Mouse (Mus musculus) neural tube, embryonic 14.5 days (tissue): ENCODE measurements around the gene Gcnt7. TPM values are rescaled to one million over a fixed set of nuclear protein-coding genes. Genes with fewer than 3 reads are reported as not detected.

Source experiments
- ATAC-seq: fragments of 200-750 bp; cut with Nextera tagmentation; 2 replicates; pipeline ENCODE4 v1.8.0; 2017; ENCODE audit warnings: low read depth, mild to moderate bottlenecking, moderate TSS enrichment, moderate library complexity
- H3K27ac ChIP-seq: fragments of 300-500 bp; sonication (generic); 2 replicates; pipeline ENCODE4 v1.5.1; 2014; ENCODE audit warnings: low read depth, mild to moderate bottlenecking, control low read depth, low read length, moderate library complexity, mixed read lengths
- H3K27me3 ChIP-seq: fragments of 300-500 bp; sonication (generic); 2 replicates; pipeline ENCODE4 v1.6.1; 2014; ENCODE audit warnings: low read length; ENCODE audit not compliant: control insufficient read depth, insufficient read depth
- H3K36me3 ChIP-seq: fragments of 300-500 bp; sonication (generic); 2 replicates; pipeline ENCODE4 v1.6.1; 2014; ENCODE audit warnings: low read length, mixed read lengths; ENCODE audit not compliant: control insufficient read depth, insufficient read depth
- H3K4me1 ChIP-seq: fragments of 300-500 bp; sonication (generic); 2 replicates; pipeline ENCODE4 v1.6.1; 2014; ENCODE audit warnings: low read length; ENCODE audit not compliant: control insufficient read depth, insufficient read depth
- H3K4me2 ChIP-seq: fragments of 300-500 bp; sonication (generic); 2 replicates; pipeline ENCODE4 v1.6.1; 2014; ENCODE audit warnings: mild to moderate bottlenecking, low read depth, low read length, control low read depth
- H3K4me3 ChIP-seq: fragments of 300-500 bp; sonication (generic); 2 replicates; pipeline ENCODE4 v1.5.1; 2014; ENCODE audit warnings: low read depth, low read length, control low read depth, mixed read lengths
- H3K9ac ChIP-seq: fragments of 300-500 bp; sonication (generic); replicated peaks from 2 replicates; pipeline ENCODE4 v1.6.1; 2014; ENCODE audit warnings: low read depth, mild to moderate bottlenecking, control low read depth, low read length, mixed read lengths
- H3K9me3 ChIP-seq: fragments of 300-500 bp; sonication (generic); 2 replicates; pipeline ENCODE4 v1.6.1; 2016; ENCODE audit warnings: low read length; ENCODE audit not compliant: control insufficient read depth
- WGBS: fragments of 180-500 bp; shearing (Covaris S2); extraction: QIAGEN DNeasy Blood & Tissue Kit; methylation state at CpG from one replicate; pipeline ENCODE4 v1.1.7; 2014; 5-methylcytosine and 5-hydroxymethylcytosine counted together
- polyA plus RNA-seq: library from polyadenylated mRNA; unstranded; fragments of >200 nt; fragmentation: Nextera tagmentation; extraction: Ambion mirVana; gene quantifications from 2 replicates; pipeline ENCODE4 v1.2.1, GENCODE M21; 2014

Gene Gcnt7
- polyA plus RNA-seq, 1 experiment from 2014 or later, result 0.80 TPM

DNA sequence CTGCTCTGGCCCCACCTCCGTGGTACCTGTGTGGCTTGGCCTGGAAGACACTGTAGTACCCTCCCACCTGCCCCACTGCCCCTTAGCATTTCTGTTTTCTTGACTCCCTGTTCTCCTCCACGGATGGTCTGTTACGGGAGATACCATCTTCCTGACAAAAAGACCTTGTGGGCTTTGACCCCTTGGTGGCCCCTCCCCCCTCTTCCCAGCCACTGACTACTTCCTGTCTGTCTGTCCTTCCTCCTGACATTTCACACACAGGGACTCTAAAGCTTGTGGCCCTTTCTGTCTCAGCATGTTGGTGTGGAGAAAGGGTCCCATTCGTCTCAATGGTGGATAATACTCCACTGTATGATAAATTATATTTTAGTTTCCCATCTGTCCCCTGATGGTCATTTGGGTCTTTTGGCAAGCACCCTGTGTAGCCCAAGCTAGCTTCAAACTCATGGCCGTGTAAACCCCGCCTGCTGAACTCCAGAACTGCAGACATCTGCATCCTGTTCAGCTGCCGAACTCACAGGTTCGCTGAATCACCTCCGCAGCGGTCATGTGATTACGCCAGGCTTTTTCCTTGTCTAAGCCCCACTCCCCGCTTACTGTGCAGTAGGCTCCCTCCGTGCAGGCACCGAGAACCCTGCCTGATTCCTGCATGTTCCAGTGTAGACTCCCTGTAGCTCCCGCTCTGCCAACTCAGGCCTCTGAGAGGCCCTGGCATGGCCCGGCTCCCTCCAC lies 23.4 kb upstream of the Gcnt7 start:
- Histone ChIP-seq H3K9me3 (no peaks in the 10 kb centered on the region), H3K9ac (no peak overlapping the region), H3K27ac (no peak overlapping the region), H3K27me3 (no peaks in the 10 kb centered on the region), H3K4me3 (no peak overlapping the region), H3K4me2 (no peak overlapping the region), H3K4me1 (no peaks in the 10 kb centered on the region), H3K36me3 (no peaks in the 10 kb centered on the region)
- no peak for ATAC-seq
- WGBS, result 84% methylated on average over 16 of the region's 16 CpGs

DNA sequence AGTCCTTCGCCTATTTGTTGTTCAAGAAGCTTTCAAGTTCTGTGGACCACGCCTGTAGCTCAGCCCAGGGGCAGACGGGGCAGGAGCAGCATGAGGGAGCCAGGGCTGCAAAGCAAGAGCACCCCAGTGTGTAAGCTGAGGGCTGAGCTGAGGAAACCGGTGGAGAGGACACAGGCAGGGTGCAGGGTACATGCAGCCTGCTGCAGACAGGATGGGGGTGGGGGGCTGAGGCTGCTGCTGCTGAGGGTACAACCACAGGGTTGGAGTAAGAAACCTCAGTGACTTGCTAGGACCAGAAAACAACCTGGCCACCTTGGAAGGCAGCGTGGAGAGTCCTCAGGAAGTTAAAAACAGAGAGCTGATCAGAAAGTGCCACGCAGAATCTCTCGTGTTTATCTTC lies 21.9 kb upstream of the Gcnt7 start:
- no peak for ATAC-seq
- no peak overlapping the region for H3K9ac ChIP-seq
- WGBS, result 76% methylated on average over 7 of the region's 7 CpGs
- no peaks in the 10 kb centered on the region for H3K4me1 ChIP-seq
- no peaks in the 10 kb centered on the region for H3K9me3 ChIP-seq
- H3K4me3 ChIP-seq, result no peak overlapping the region
- H3K36me3 ChIP-seq, result no peaks in the 10 kb centered on the region
- no peaks in the 10 kb centered on the region for H3K27me3 ChIP-seq
- no peak overlapping the region for H3K27ac ChIP-seq
- H3K4me2 ChIP-seq, result no peak overlapping the region

DNA sequence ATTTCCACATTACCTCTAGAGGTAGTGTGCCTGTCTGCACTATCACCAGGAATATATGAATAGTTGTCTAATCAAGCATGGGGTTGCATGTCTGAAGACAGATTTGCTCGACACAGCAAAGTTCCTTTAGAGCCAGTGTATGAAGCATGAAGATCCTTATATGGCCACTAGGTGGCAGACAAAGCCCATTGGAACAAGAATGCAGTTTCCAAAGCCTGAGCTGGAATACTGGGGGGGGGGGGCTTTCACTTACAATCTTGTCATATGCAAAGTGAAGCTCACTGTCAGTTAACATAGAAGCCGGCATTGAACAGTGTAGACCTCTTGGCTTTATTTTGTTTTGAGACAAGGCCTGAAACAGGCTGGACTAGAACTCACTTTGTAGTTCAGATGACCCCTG lies 19.5 kb upstream of the Gcnt7 start:
- WGBS, result 3% methylated on average over 2 of the region's 2 CpGs
- Histone ChIP-seq H3K4me2 (no peak overlapping the region), H3K9ac (no peak overlapping the region), H3K36me3 (no peaks in the 10 kb centered on the region), H3K27ac (no peak overlapping the region), H3K4me1 (no peaks in the 10 kb centered on the region), H3K27me3 (no peaks in the 10 kb centered on the region), H3K4me3 (no peak overlapping the region), H3K9me3 (no peaks in the 10 kb centered on the region)
- peak; percentile 38 for ATAC-seq

DNA sequence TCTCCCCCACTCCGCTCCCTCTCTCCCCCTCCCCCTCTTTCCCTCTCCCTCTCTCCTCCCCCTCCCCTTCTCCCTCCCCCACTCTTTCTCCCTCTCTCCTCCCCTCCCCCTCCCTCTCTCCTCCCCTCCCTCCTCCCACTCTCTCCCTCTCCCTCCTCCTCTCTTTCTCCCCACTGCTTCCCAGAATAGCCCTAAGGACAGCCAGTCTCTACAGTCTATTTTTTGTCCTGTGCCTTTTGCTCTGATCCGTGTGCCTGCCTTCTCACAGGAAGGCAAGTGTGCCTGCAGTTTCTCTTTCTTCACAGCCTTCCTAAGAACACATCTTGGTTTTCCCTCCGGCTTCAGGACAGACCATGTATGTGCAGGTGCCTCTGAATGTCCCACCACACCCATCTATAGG lies 19.0 kb upstream of the Gcnt7 start:
- no peaks in the 10 kb centered on the region for H3K4me1 ChIP-seq
- H3K36me3 ChIP-seq, result no peaks in the 10 kb centered on the region
- H3K27ac ChIP-seq, result no peak overlapping the region
- WGBS, result 39% methylated on average over 3 of the region's 3 CpGs
- H3K9ac ChIP-seq, result no peak overlapping the region
- no peak overlapping the region for H3K4me3 ChIP-seq
- H3K27me3 ChIP-seq, result no peaks in the 10 kb centered on the region
- H3K4me2 ChIP-seq, result no peak overlapping the region
- ATAC-seq, result no peak
- no peaks in the 10 kb centered on the region for H3K9me3 ChIP-seq

DNA sequence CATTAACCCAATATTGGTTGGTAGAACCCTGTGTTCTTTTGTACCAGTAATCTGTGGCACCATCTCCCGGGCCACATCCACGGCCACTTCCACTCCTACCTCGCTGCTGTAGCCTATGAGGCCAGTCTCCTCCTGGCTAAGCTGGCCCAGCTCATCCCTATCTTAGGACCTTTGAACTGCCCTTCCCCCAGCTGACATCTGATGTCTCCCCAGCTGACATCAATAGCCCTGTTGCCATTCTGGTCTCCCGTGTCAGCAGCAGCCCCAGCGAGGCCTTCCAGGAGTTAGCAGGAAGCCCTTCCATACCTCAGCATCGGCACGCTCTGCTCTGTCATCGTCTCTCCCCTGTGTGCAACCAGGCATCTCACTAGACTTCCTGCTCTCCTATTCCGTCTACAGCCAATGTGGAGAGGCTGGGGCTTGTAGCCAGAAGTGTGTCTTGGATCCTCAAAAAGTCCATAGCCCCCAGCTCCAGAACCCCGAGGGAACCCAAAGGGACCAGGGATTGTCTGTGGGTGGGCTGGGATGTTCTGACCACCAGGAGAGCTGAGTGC lies 18.4 kb upstream of the Gcnt7 start:
- no peak for ATAC-seq
- Histone ChIP-seq H3K4me3 (no peak overlapping the region), H3K27me3 (no peaks in the 10 kb centered on the region), H3K4me1 (no peaks in the 10 kb centered on the region), H3K9me3 (no peaks in the 10 kb centered on the region), H3K9ac (no peak overlapping the region), H3K27ac (no peak overlapping the region), H3K4me2 (no peak overlapping the region), H3K36me3 (no peaks in the 10 kb centered on the region)
- WGBS, result 42% methylated on average over 10 of the region's 10 CpGs

DNA sequence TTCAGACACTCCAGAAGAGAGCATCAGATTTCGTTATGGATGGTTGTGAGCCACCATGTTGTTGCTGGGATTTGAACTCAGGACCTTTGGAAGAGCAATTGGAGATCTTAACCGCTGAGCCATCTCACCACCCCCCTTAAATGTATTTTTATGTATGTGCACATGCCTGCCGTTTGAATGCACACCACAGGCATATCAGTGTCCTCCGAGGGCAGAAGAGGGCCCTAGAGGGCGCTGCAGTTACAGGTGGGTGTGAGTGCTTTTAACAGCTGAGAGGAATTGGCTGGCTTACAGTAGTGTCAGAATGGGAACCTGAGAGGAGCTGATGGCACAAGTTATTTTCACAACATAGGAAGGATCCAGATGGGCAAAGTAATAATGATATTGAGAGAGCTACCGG lies 16.6 kb upstream of the Gcnt7 start:
- ATAC-seq, result no peak
- Histone ChIP-seq H3K27ac (no peak overlapping the region), H3K4me2 (no peak overlapping the region), H3K9me3 (no peaks in the 10 kb centered on the region), H3K36me3 (no peaks in the 10 kb centered on the region; the same call in 1 of the 2 replicates), H3K27me3 (no peaks in the 10 kb centered on the region), H3K4me3 (no peak overlapping the region), H3K9ac (no peak overlapping the region), H3K4me1 (no peaks in the 10 kb centered on the region)
- WGBS, result 29% methylated on average over 6 of the region's 6 CpGs

DNA sequence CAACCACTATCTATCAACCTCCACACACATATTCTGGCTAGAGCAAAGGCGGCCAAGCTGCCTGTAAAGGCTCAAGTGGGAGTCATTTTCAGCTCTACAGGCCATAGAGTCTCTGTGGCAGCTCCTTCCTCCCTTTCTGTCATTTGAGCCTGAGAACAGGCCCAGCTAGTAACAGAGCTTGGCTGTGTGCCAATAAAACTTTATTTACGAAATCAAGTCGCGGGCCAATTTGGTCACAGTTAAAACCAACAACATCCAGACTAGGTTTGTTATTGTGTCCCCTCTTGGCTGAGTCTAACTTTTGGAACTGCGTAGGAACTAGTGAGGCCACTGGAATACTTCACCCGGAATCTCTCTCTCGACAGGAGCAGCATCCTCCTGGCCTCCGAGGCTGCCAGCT lies 15.2 kb upstream of the Gcnt7 start:
- Histone ChIP-seq H3K36me3 (peaks cover 11% of the 10 kb centered on the region), H3K9ac (no peak overlapping the region), H3K9me3 (no peaks in the 10 kb centered on the region), H3K27me3 (no peaks in the 10 kb centered on the region), H3K4me1 (no peaks in the 10 kb centered on the region), H3K4me2 (no peak overlapping the region), H3K4me3 (no peak overlapping the region), H3K27ac (no peak overlapping the region)
- 58% methylated on average over 8 of the region's 8 CpGs for WGBS
- ATAC-seq, result no peak

DNA sequence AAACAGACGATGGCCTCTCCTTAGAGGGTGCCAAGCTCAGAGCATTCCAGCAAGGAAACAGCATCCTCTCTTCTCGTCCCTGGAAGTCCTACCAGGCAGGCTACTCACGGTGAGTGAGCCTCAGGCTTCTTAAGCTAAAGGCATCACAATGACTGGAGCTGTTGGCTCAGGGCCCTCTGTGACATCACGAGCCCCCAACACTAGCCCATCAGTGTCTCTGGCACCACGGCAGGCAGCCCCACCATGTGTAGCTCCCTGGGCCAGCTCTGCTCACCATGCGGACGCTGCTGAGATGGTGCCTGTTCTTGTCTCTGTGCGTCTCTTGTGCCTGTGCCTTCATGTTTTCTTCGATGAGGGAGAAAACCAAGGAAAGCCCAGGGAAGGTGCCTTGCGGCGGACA lies 13.9 kb upstream of the Gcnt7 start, which contains the start of gene Fam209:
Gene Fam209, plus strand, starts transcription at position 203 of the 400 bp plus-strand sequence.
- Histone ChIP-seq H3K9ac (no peak within 1 kb of the TSS), H3K27ac (no peak within 1 kb of the TSS), H3K9me3 (no peaks in the 10 kb centered on the region), H3K4me1 (no peaks in the 10 kb centered on the region), H3K27me3 (no peaks in the 10 kb centered on the region), H3K36me3 (peaks cover 13% of the 10 kb centered on the region), H3K4me3 (no peak within 1 kb of the TSS), H3K4me2 (no peak within 1 kb of the TSS)
- no peak for ATAC-seq
- 88% methylated on average over 11 of the region's 11 CpGs for WGBS

DNA sequence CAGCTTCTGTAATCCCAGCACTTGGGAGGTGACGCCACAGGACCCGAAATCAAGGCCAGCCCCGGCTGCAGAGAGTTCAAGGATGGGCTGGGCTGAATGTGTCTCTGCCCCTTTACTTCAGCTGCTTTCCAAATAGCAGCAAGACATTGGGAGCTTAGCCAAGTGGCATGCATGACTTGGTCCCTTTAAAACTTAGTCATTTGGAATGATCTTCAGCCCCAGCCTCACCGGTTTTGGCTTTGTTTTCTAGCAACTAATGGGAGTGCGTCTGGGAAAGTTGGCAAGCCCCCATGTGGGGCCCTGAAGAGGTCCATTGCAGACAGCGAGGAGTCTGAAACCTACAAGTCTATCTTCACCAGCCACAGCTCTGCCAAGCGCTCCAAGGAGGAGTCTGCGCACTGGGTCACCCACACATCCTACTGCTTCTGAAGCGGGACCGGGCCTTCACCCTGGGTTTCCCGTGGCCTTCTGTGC lies 10.0 kb upstream of the Gcnt7 start:
- WGBS, result 74% methylated on average over 11 of the region's 11 CpGs
- Histone ChIP-seq H3K4me3 (no peak overlapping the region), H3K27me3 (no peaks in the 10 kb centered on the region), H3K9me3 (no peaks in the 10 kb centered on the region), H3K36me3 (peaks cover 31% of the 10 kb centered on the region), H3K4me2 (no peak overlapping the region), H3K9ac (no peak overlapping the region), H3K27ac (no peak overlapping the region), H3K4me1 (no peaks in the 10 kb centered on the region)
- ATAC-seq, result peak; percentile 80; the same call in 1 of the 2 replicates
